Mouse (Mus musculus): ENCODE data around the gene C1qbp. TPM values are rescaled to one million over a fixed set of nuclear protein-coding genes. Genes with fewer than 3 reads are reported as not detected.

The C1qbp gene
- polyA plus RNA-seq, 1 experiment from 2014 or later = 210 TPM

DNA sequence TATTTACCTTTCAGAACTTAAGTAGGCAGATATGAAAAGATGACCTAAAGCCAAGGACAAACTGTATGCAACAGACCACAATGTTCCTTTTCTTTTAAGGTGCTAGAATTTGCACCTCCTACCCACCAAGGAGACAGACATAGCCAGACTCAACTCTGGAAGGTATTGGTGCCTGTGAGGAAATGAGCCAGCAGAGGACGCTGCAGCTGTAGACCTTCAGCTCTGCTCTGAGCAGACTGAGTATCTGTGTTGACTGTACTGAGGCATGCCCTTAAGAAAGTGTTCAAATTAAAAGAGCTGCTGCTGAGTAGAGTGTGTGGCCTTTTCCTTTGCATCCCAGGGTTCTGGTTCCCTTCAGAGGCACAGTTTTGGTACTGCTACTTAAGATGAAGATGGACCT lies 40.2 kb downstream of the C1qbp start:
- 85% methylated on average over 1 of the region's 1 CpGs for WGBS
- Histone ChIP-seq H3K4me2 (replicated peaks; ENCODE audit: low read depth, low read length) (no peak overlapping the region), H3K27ac (ENCODE audit: low read length) (no peak overlapping the region), H3K4me1 (ENCODE audit: control insufficient read depth, insufficient read depth, low read length) (no peaks in the 10 kb centered on the region), H3K4me3 (ENCODE audit: low read depth, low read length) (no peak overlapping the region), H3K9ac (replicated peaks; ENCODE audit: low read depth, low read length) (no peak overlapping the region), H3K9me3 (ENCODE audit: control insufficient read depth, low read depth, low read length) (no peaks in the 10 kb centered on the region), H3K27me3 (ENCODE audit: control insufficient read depth, insufficient read depth, low read length) (no peaks in the 10 kb centered on the region), H3K36me3 (ENCODE audit: control insufficient read depth, insufficient read depth, low read length) (peaks cover 75% of the 10 kb centered on the region)
- ATAC-seq (ENCODE audit: insufficient number of reproducible peaks, insufficient read depth, low FRiP score, low read depth) = no peak

- H3K9ac ChIP-seq (replicated peaks; ENCODE audit: low read depth, low read length) = no peak overlapping the region
- no peak for ATAC-seq (ENCODE audit: insufficient number of reproducible peaks, insufficient read depth, low FRiP score, low read depth)
- H3K4me2 ChIP-seq (replicated peaks; ENCODE audit: low read depth, low read length) = no peak overlapping the region
- 90% methylated on average over 7 of the region's 7 CpGs for WGBS
- H3K27me3 ChIP-seq (ENCODE audit: control insufficient read depth, insufficient read depth, low read length) = no peaks in the 10 kb centered on the region
- peaks cover 46% of the 10 kb centered on the region for H3K36me3 ChIP-seq (ENCODE audit: control insufficient read depth, insufficient read depth, low read length)
- no peaks in the 10 kb centered on the region for H3K9me3 ChIP-seq (ENCODE audit: control insufficient read depth, low read depth, low read length)
- no peaks in the 10 kb centered on the region for H3K4me1 ChIP-seq (ENCODE audit: control insufficient read depth, insufficient read depth, low read length)
- H3K4me3 ChIP-seq (ENCODE audit: low read depth, low read length) = no peak overlapping the region
- no peak overlapping the region for H3K27ac ChIP-seq (ENCODE audit: low read length)
Observed at GRCm38 (mm10) chr11:70935316-70935715, 47.5 kb downstream of the C1qbp start.

DNA sequence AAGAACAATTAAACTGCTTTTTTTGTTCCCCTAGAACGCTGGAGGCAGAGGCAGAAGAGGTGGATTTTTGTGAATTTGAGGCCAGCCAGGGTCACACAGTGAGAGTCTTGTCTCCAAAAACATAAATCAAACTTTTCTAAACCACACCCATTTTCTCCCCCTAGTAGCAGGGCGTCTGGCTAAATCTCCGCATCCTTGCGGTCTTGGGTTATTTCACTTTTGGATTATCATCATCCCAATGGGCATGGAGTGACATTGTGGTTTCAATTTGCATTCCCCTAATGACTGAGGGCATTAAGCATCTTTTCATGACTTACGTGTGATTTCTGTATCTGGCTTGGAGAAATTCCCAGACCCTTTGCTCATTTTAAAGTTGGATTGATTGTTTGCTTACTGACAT lies 51.4 kb downstream of the C1qbp start:
- Histone ChIP-seq H3K27me3 (ENCODE audit: control insufficient read depth, insufficient read depth, low read length) (no peaks in the 10 kb centered on the region), H3K36me3 (ENCODE audit: control insufficient read depth, insufficient read depth, low read length) (peaks cover 34% of the 10 kb centered on the region), H3K4me1 (ENCODE audit: control insufficient read depth, insufficient read depth, low read length) (no peaks in the 10 kb centered on the region), H3K9ac (replicated peaks; ENCODE audit: low read depth, low read length) (no peak overlapping the region), H3K9me3 (ENCODE audit: control insufficient read depth, low read depth, low read length) (no peaks in the 10 kb centered on the region), H3K27ac (ENCODE audit: low read length) (no peak overlapping the region), H3K4me2 (replicated peaks; ENCODE audit: low read depth, low read length) (no peak overlapping the region), H3K4me3 (ENCODE audit: low read depth, low read length) (no peak overlapping the region)
- ATAC-seq (ENCODE audit: insufficient number of reproducible peaks, insufficient read depth, low FRiP score, low read depth) = no peak
- 79% methylated on average over 5 of the region's 5 CpGs for WGBS

Other genes with a start within 250 kb of the C1qbp start
- gene Zfp3, start 218.8 kb downstream of the C1qbp start, polyA plus RNA-seq (2014; fragmentation: Nextera tagmentation; extraction: Ambion mirVana) = 4.5 and 7.0 TPM in 2 replicates
- gene Scimp, start 170.4 kb downstream of the C1qbp start, polyA plus RNA-seq (2014; fragmentation: Nextera tagmentation; extraction: Ambion mirVana) = 0.59 and 0.87 TPM in 2 replicates
- 32.5 and 33.1 TPM in 2 replicates for gene Rabep1, start 138.2 kb downstream of the C1qbp start, polyA plus RNA-seq (2014; fragmentation: Nextera tagmentation; extraction: Ambion mirVana)
- gene Nup88, start 13.1 kb downstream of the C1qbp start, polyA plus RNA-seq (2014; fragmentation: Nextera tagmentation; extraction: Ambion mirVana) = 123 and 137 TPM in 2 replicates
- gene Rpain, start 12.8 kb downstream of the C1qbp start, polyA plus RNA-seq (2014; fragmentation: Nextera tagmentation; extraction: Ambion mirVana) = 86.0 and 88.2 TPM in 2 replicates
- gene Dhx33, start 21.4 kb upstream of the C1qbp start, polyA plus RNA-seq (2014; fragmentation: Nextera tagmentation; extraction: Ambion mirVana) = 20.8 and 22.7 TPM in 2 replicates
- gene Mis12, start 36.6 kb upstream of the C1qbp start, polyA plus RNA-seq (2014; fragmentation: Nextera tagmentation; extraction: Ambion mirVana) = 29.9 and 34.0 TPM in 2 replicates
- gene Derl2, start 36.8 kb upstream of the C1qbp start, polyA plus RNA-seq (2014; fragmentation: Nextera tagmentation; extraction: Ambion mirVana) = 42.6 and 43.3 TPM in 2 replicates
- gene 6330403K07Rik, start 50.5 kb upstream of the C1qbp start, polyA plus RNA-seq (2014; fragmentation: Nextera tagmentation; extraction: Ambion mirVana) = 58.5 and 58.8 TPM in 2 replicates
- 0.20 TPM in 1 of 2 replicates, not detected in the other for gene Nlrp1a, start 161.7 kb upstream of the C1qbp start, polyA plus RNA-seq (2014; fragmentation: Nextera tagmentation; extraction: Ambion mirVana)
- gene Nlrp1b, start 247.7 kb upstream of the C1qbp start, polyA plus RNA-seq (2014; fragmentation: Nextera tagmentation; extraction: Ambion mirVana) = 0.07 and 0.22 TPM in 2 replicates